ENCODE assay signal across 27 mouse cellular contexts in genomic region chr3:148634352-148634751, GRCm38 (mm10).
A peak's percentile ranks its signal among the peaks of the same experiment; 100 is the strongest.
DNase-seq lines count a peak whose midpoint lies in the region; ATAC-seq and TF ChIP-seq lines count a peak whose summit lies in the region.
"Had no signal": no experiment of that assay in that cellular context is flagged by ENCODE, and none has a peak within 500 bp of the region (broad histone marks: within the 10 kb centered on the region; RNA-seq: fewer than 3 reads in every experiment).

No protein-coding gene starts in this region.

- 39% methylated on average over 3 of the region's 3 CpGs for WGBS in heart, embryonic 13.5 days
- WGBS in heart, embryonic 10.5 days = 62% methylated on average over 3 of the region's 3 CpGs
- 32% methylated on average over 3 of the region's 3 CpGs for WGBS in heart, postnatal 0 days

- no peak overlapping the region for H3K9ac ChIP-seq in heart, embryonic 13.5 days
- H3K9ac ChIP-seq in heart, postnatal 0 days (replicated peaks; ENCODE audit: low read depth, low read length) = no peak overlapping the region
- H3K9ac ChIP-seq: embryonic facial prominence, embryonic 13.5 days; embryonic facial prominence, embryonic 15.5 days; forebrain, embryonic 12.5 days had no signal

- H3K4me1 ChIP-seq in heart, embryonic 13.5 days = peaks cover 20% of the 10 kb centered on the region
- H3K4me1 ChIP-seq in heart, embryonic 10.5 days = peaks cover 6% of the 10 kb centered on the region; the same call in 1 of the 2 replicates
- H3K4me1 ChIP-seq in heart, postnatal 0 days (ENCODE audit: control insufficient read depth, insufficient read depth) = peaks cover 19% of the 10 kb centered on the region
- H3K4me1 ChIP-seq: forebrain, embryonic 12.5 days had no signal

- H3K4me2 ChIP-seq in heart, embryonic 13.5 days = no peak overlapping the region
- no peak overlapping the region for H3K4me2 ChIP-seq in heart, postnatal 0 days (ENCODE audit: low read depth, low read length)
- H3K4me2 ChIP-seq: embryonic facial prominence, embryonic 13.5 days; embryonic facial prominence, embryonic 15.5 days; forebrain, embryonic 12.5 days had no signal

- 0 out of 2 replicates have a peak, but pooled peaks cover 2% of the 10 kb centered on the region for H3K9me3 ChIP-seq in heart, embryonic 13.5 days
- H3K9me3 ChIP-seq in heart, embryonic 10.5 days = no peaks in the 10 kb centered on the region
- no peaks in the 10 kb centered on the region for H3K9me3 ChIP-seq in heart, postnatal 0 days (replicated peaks; ENCODE audit: control insufficient read depth, low read length)
- H3K9me3 ChIP-seq: embryonic facial prominence, embryonic 13.5 days; embryonic facial prominence, embryonic 15.5 days; forebrain, embryonic 12.5 days had no signal

- DNase-seq in heart, embryonic 10.5 days (ENCODE audit: low spot score) = no peak
- no peak for DNase-seq in heart, postnatal 0 days (ENCODE audit: low spot score)
- no peak for DNase-seq in heart, adult 9 months (ENCODE audit: low spot score in 2 of 2)
- DNase-seq in A20 (ENCODE audit: low read depth, low spot score) = peak; percentile 53
- DNase-seq in forelimb bud, embryonic 11.5 days (ENCODE audit: low read depth, low spot score) = peak; percentile 32
- no peak for DNase-seq in c-Kit-positive CD71-positive TER-119-positive erythroid progenitor cells, embryonic 14.5 days (ENCODE audit: low spot score)
- DNase-seq: adrenal gland, adult 8-10 months; adrenal gland, postnatal 14 days; adrenal gland, postnatal 36 days; cerebellum, adult 11 months; cerebellum, adult 18-20 months; cerebellum, adult 8-10 months; cerebellum, adult 9-11 months; cerebellum, postnatal 14 days; cerebellum, postnatal 36 days; embryo, embryonic 11 days had no signal

- no peaks in the 10 kb centered on the region for H3K27me3 ChIP-seq in heart, embryonic 13.5 days (replicated peaks)
- H3K27me3 ChIP-seq in heart, embryonic 10.5 days (ENCODE audit: insufficient read depth, poor library complexity, severe bottlenecking) = no peaks in the 10 kb centered on the region
- H3K27me3 ChIP-seq in heart, postnatal 0 days (ENCODE audit: control insufficient read depth, insufficient read depth, low read length) = no peaks in the 10 kb centered on the region
- H3K27me3 ChIP-seq: embryonic facial prominence, embryonic 13.5 days; embryonic facial prominence, embryonic 15.5 days; forebrain, embryonic 12.5 days; Patski had no signal

- TF ChIP-seq EP300 in heart, postnatal 0 days (IDR thresholded peaks at IDR 0.05; ENCODE audit: low read depth) = no peak

- H3K36me3 ChIP-seq in heart, embryonic 13.5 days = no peaks in the 10 kb centered on the region
- H3K36me3 ChIP-seq in heart, embryonic 10.5 days = no peaks in the 10 kb centered on the region
- H3K36me3 ChIP-seq in heart, postnatal 0 days (replicated peaks; ENCODE audit: control insufficient read depth, insufficient read depth, low read length) = no peaks in the 10 kb centered on the region
- H3K36me3 ChIP-seq: embryonic facial prominence, embryonic 13.5 days; embryonic facial prominence, embryonic 15.5 days; forebrain, embryonic 10.5 days; forebrain, embryonic 12.5 days; G1E had no signal

- peak overlapping the region; percentile 66; the same call in 1 of the 2 replicates for H3K27ac ChIP-seq in heart, embryonic 13.5 days (replicated peaks)
- H3K27ac ChIP-seq in heart, embryonic 10.5 days = no peak overlapping the region
- H3K27ac ChIP-seq in heart, postnatal 0 days (ENCODE audit: low read depth) = peak overlapping the region; percentile 76; the same call in 1 of the 2 replicates
- H3K27ac ChIP-seq: embryonic facial prominence, embryonic 13.5 days; embryonic facial prominence, embryonic 15.5 days; forebrain, embryonic 10.5 days; forebrain, embryonic 12.5 days had no signal

- ATAC-seq in heart, embryonic 13.5 days (ENCODE audit: extremely low read depth, insufficient number of reproducible peaks, low FRiP score, low TSS enrichment) = no peak
- ATAC-seq in heart, postnatal 0 days (ENCODE audit: insufficient read depth, low read depth) = no peak
- ATAC-seq: activated CD4-positive, CD25-positive, alpha-beta regulatory T cell, adult 4 months; forebrain, embryonic 14.5 days; forebrain, embryonic 16.5 days had no signal

- TF ChIP-seq CTCF in heart, postnatal 0 days (IDR thresholded peaks at IDR 0.05; ENCODE audit: low read depth) = no peak

- H3K4me3 ChIP-seq in heart, embryonic 13.5 days = no peak overlapping the region
- no peak overlapping the region for H3K4me3 ChIP-seq in heart, embryonic 10.5 days
- no peak overlapping the region for H3K4me3 ChIP-seq in heart, postnatal 0 days (ENCODE audit: low read depth, low read length)
- H3K4me3 ChIP-seq: embryonic facial prominence, embryonic 13.5 days; embryonic facial prominence, embryonic 15.5 days; erythroblast, embryonic 14.5 days; forebrain, embryonic 10.5 days; forebrain, embryonic 12.5 days had no signal

Comparison
In these comparisons a context has a peak if more than half of its experiments do, and no peak if none do; other contexts are left out.
1. DNase-seq: peak in A20 (single experiment) and forelimb bud, embryonic 11.5 days (single experiment); none in heart, embryonic 10.5 days (single experiment), heart, postnatal 0 days (single experiment), heart, adult 9 months (0 of 2) and c-Kit-positive CD71-positive TER-119-positive erythroid progenitor cells, embryonic 14.5 days (single experiment).